Mouse (Mus musculus) forebrain, embryonic 11.5 days (tissue): ENCODE results near the gene Alyref. TPM values are rescaled to one million over a fixed set of nuclear protein-coding genes. Genes with fewer than 3 reads are reported as not detected.
"Not testable (repeated sequence)": the region's sequence is repeated elsewhere in the genome, so short reads cannot be mapped to it uniquely, and the experiment has no call there.

Experiments
- ATAC-seq: fragments of 200-750 bp; cut with Nextera tagmentation; replicated peaks from 2 replicates; pipeline ENCODE4 v1.8.0; 2017; ENCODE audit warnings: moderate TSS enrichment; ENCODE audit not compliant: low FRiP score
- DNase-seq: peaks from one replicate; pipeline ENCODE4 v3.0.0-alpha.2; 2017; ENCODE audit warnings: low spot score
- H3K27ac ChIP-seq: fragments of 300-500 bp; sonication (generic); 2 replicates; pipeline ENCODE4 v1.5.1; 2014; ENCODE audit warnings: low read depth, low read length
- H3K27me3 ChIP-seq: fragments of 300-500 bp; sonication (generic); 2 replicates; pipeline ENCODE4 v1.6.1; 2014; ENCODE audit warnings: mild to moderate bottlenecking, low read length, mixed read lengths; ENCODE audit not compliant: control insufficient read depth, insufficient read depth
- H3K36me3 ChIP-seq: fragments of 300-500 bp; sonication (generic); 2 replicates; pipeline ENCODE4 v1.6.1; 2014; ENCODE audit warnings: mild to moderate bottlenecking, low read length, moderate library complexity, mixed read lengths; ENCODE audit not compliant: control insufficient read depth, insufficient read depth
- H3K4me1 ChIP-seq: fragments of 300-500 bp; sonication (generic); replicated peaks from 2 replicates; pipeline ENCODE4 v1.6.1; 2014; ENCODE audit warnings: low read length, mixed read lengths; ENCODE audit not compliant: control insufficient read depth, insufficient read depth
- H3K4me2 ChIP-seq: fragments of 300-500 bp; sonication (generic); 2 replicates; pipeline ENCODE4 v1.6.1; 2014; ENCODE audit warnings: low read depth, mild to moderate bottlenecking, low read length, moderate library complexity, mixed read lengths; ENCODE audit not compliant: severe bottlenecking
- H3K4me3 ChIP-seq: fragments of 300-500 bp; sonication (generic); 2 replicates; pipeline ENCODE4 v1.5.1; 2014; ENCODE audit warnings: low read depth, low read length
- H3K9ac ChIP-seq: fragments of 300-500 bp; sonication (generic); 2 replicates; pipeline ENCODE4 v1.6.1; 2014; ENCODE audit warnings: low read length
- H3K9me3 ChIP-seq: fragments of 300-500 bp; sonication (generic); 2 replicates; pipeline ENCODE4 v1.6.1; 2016; ENCODE audit warnings: low read length, mixed read lengths; ENCODE audit not compliant: control insufficient read depth
- WGBS: fragments of 180-500 bp; shearing (Covaris S2); extraction: QIAGEN DNeasy Blood & Tissue Kit; methylation state at CpG from one replicate; pipeline ENCODE4 v1.1.7; 2014; 5-methylcytosine and 5-hydroxymethylcytosine counted together
- polyA plus RNA-seq: library from polyadenylated mRNA; unstranded; fragments of >200 nt; fragmentation: Nextera tagmentation; extraction: Ambion mirVana; gene quantifications from 2 replicates; pipeline ENCODE4 v1.2.1, GENCODE M21; 2014

Gene Alyref
- polyA plus RNA-seq, 1 experiment from 2014 or later: 808 TPM

DNA sequence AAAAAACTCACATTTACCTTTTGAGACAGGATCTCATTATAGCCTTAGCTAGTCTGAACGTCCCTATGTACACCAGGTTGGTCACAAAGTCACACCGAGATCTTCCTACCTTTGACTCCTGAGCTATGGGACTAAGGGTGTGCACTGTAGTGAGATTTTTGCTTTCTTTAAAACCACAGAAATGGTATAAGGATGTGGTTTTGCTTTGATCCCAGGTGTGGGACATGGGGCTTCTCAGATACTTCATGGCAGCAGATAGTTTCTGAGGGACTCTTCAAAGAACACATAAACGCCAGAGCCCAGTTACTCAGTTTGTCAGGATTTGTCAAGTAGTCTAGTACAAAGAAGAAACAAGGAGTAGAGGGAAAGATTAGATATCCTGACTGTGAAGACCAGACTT is 2.6 kb upstream of the Alyref start:
- Histone ChIP-seq H3K4me3 (no peak overlapping the region), H3K4me1 (peaks cover 12% of the 10 kb centered on the region; the same call in 1 of the 2 replicates), H3K27ac (no peak overlapping the region), H3K4me2 (no peak overlapping the region), H3K9me3 (no peaks in the 10 kb centered on the region), H3K36me3 (peaks cover 15% of the 10 kb centered on the region; the same call in 1 of the 2 replicates), H3K9ac (no peak overlapping the region), H3K27me3 (no peaks in the 10 kb centered on the region)
- WGBS: 98% methylated on average over 3 of the region's 3 CpGs
- ATAC-seq (no peak), DNase-seq (no peak)

DNA sequence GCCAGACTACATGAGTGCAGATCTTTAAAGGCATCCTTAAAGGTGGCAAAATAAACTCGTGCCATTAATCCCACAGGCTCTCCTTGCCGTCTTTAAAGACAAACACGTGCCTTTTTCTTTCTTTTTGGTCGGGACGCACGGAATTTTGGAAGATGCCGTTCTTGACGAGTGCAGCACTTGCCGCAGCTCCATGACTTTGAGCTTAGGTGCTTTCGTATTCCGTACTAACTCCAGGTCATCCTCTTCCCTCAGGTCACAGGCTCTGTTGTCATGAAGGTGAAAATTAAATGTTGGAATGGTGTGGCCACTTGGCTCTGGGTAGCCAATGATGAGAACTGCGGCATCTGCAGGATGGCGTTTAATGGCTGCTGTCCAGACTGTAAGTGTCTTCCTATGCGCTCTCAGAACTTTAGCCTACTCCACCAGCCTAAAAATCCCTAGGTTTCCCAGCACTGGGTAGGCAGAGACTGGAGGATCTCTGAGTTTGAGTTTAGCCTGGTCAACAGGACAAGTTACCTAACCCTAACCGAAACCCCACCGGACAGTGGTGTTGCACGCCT is 905 bp upstream of the Alyref start:
- Histone ChIP-seq H3K27ac (peak overlapping the region; percentile 71; the same call in 1 of the 2 replicates), H3K9me3 (no peaks in the 10 kb centered on the region), H3K36me3 (peaks cover 22% of the 10 kb centered on the region; the same call in 1 of the 2 replicates), H3K4me1 (peaks cover 12% of the 10 kb centered on the region; the same call in 1 of the 2 replicates), H3K9ac (peak overlapping the region; percentile 75), H3K27me3 (no peaks in the 10 kb centered on the region), H3K4me3 (peak overlapping the region; percentile 100), H3K4me2 (peak overlapping the region; percentile 99)
- no peak for DNase-seq
- ATAC-seq: 0 out of 2 replicates have a peak, but pooled peaks have one; percentile 14
- WGBS: 53% methylated on average over 17 of the region's 17 CpGs

DNA sequence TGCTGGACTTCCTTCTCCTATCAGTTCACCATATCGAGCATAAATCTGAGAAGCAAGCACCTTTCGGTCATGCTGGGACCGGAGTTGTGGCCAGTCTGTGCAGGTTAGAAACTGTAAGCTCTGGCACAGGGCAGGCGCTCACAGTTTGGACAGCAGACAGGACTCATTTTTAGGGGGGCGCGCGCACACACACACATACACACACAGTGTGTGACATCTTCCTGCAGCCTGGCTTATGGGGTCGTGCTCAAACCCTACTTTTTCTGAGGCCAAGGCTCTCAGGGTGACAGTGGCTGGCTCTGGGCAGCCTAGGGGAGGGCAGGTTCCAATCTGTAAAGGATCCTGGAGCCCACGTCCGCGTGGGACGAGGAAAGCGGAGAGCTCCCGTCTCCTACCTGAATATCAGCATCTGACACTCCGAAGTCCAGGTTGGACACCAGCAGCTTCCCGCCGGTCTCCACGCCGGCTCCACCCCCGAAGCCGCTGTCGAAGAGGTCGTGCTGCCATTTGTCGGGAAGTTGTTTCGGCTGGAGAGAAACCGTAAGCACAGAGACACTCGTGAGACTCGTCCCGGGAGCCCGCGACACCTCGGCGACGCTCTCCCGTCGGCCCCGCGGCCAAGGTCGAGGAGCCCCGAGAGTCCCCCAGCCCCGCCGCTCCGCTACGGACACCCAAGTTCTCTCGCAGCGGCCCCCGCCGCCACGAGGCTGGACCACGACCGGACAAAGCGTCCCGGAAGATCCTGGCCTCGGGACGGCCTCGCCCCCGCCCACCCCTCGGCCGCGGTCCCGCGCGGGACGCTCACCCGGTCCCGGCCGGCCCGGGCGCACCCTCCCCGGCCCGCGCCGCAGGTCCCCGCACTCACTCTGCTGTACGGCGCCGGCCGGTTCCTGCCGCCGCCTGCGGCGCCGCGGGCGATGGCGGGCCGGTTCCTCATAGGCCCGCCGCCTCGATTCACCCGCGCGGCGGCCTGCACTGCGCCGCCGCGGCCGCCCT is 627 bp downstream of the Alyref start:
- peak overlapping the region; percentile 74 for H3K27ac ChIP-seq
- DNase-seq: peak; percentile 67
- H3K4me3 ChIP-seq: peak overlapping the region; percentile 100
- H3K9ac ChIP-seq: peak overlapping the region; percentile 98
- H3K9me3 ChIP-seq: no peaks in the 10 kb centered on the region
- no peaks in the 10 kb centered on the region for H3K27me3 ChIP-seq
- no peak; the same call in 1 of the 2 replicates for ATAC-seq
- H3K4me1 ChIP-seq: peaks cover 12% of the 10 kb centered on the region; the same call in 1 of the 2 replicates
- peak overlapping the region; percentile 99 for H3K4me2 ChIP-seq
- WGBS: 5% methylated on average over 93 of the region's 99 CpGs
- peaks cover 31% of the 10 kb centered on the region for H3K36me3 ChIP-seq

DNA sequence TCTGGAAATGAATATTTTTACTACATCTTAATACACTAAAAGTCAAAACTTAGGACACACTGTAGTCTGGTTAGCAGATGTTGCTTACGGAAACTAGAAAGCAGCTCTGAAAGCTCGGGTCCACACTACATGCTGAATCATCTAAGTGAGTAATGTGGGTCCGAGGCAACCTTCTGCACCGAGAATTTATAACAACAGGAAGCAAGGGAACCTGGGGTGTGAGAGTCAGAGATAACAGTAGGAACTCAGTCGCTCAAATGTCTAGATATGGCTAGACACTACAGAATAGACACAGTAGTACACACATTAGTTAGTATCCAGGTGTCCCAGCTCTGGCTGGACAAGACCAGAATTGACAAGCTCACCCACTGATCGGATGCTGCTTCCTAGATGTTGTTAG is 9.6 kb downstream of the Alyref start:
- H3K4me2 ChIP-seq: no peak overlapping the region
- DNase-seq: no peak
- peaks cover 38% of the 10 kb centered on the region for H3K36me3 ChIP-seq
- H3K27me3 ChIP-seq: no peaks in the 10 kb centered on the region
- no peak overlapping the region for H3K9ac ChIP-seq
- no peak overlapping the region for H3K27ac ChIP-seq
- WGBS: 91% methylated on average over 6 of the region's 6 CpGs
- ATAC-seq: no peak
- no peaks in the 10 kb centered on the region for H3K4me1 ChIP-seq
- no peak overlapping the region for H3K4me3 ChIP-seq
- H3K9me3 ChIP-seq: peaks cover 3% of the 10 kb centered on the region; the same call in 1 of the 2 replicates

DNA sequence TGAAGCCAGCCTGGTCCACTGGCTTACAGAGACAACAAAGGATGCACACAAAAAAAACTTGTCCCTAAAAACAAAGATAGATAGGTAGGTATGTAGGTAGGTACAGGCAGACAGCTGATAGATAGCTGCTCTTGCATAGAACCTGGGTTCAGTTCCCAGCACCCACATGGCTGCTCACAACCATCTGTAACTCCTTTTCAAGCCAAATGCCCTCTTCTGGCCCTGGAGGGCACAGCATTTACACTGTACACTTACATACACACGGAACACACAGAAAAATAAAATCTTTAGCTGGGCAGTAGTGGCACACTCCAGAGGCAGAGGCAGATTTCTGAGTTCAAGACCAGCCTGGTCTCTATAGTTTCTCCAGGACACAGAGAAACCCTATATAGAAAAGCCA is 14.2 kb downstream of the Alyref start:
- H3K4me2 ChIP-seq: no peak overlapping the region
- WGBS: 94% methylated on average over 1 of the region's 1 CpGs
- H3K9ac ChIP-seq: no peak overlapping the region
- H3K4me1 ChIP-seq: peaks cover 10% of the 10 kb centered on the region
- no peaks in the 10 kb centered on the region for H3K27me3 ChIP-seq
- no peak overlapping the region for H3K27ac ChIP-seq
- DNase-seq (no peak), ATAC-seq (no peak)
- H3K4me3 ChIP-seq: no peak overlapping the region
- H3K36me3 ChIP-seq: peaks cover 29% of the 10 kb centered on the region
- peaks cover 3% of the 10 kb centered on the region; the same call in 1 of the 2 replicates for H3K9me3 ChIP-seq

DNA sequence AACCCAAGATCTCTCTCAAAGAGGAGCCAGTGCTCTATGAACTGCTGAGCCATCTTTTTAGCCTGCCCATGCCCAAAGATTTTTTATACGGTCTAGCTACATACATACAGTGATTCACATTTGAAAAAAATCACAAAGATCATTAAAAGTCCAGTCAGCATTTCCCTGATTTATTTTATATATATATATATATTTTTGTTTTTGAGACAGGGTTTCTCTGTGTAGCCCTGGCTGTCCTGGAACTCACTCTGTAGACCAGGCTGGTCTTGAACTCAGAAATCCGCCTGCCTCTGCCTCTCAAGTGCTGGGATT is 15.2 kb downstream of the Alyref start:
- H3K27ac ChIP-seq, H3K9ac ChIP-seq, ATAC-seq, H3K4me2 ChIP-seq, H3K4me3 ChIP-seq, H3K27me3 ChIP-seq, H3K9me3 ChIP-seq, DNase-seq: not testable (repeated sequence)
- Histone ChIP-seq H3K4me1 (peaks cover 10% of the 10 kb centered on the region), H3K36me3 (peaks cover 30% of the 10 kb centered on the region)
- 81% methylated on average over 2 of the region's 2 CpGs for WGBS

DNA sequence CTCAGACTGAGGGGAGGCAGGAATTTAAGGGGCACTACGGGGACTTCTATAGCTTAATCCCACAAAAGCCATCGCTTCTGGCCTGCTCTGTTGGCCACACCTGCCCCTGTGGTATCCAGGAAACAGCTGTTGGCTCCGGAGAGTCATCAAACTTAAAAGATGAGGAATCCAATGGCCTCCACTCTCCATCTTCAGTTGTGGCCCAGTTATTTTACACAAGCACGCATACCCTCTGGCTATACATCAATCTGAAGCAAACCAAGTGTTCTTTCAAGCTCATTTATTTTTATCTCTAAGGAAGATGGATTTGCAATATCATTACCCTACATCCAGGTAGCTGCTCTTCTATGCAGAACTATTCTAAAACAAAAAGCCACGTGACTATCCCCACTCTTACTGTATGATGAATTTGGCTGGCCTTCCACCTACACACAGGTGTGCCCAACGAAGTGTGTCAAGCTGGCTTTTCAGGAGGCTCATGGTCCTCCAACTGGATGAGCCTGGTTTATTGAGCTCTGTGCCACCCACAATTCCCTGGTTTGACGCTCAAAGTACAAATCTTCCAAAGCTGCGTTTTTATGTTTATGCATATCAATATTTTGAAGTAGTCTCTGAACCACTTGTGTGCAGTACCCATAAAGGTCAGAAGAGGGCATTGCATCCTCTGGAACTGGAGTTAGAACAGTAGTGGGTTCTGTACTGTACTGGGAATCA is 15.7 kb downstream of the Alyref start:
- peak overlapping the region; percentile 80 for H3K9ac ChIP-seq
- WGBS: 76% methylated on average over 8 of the region's 8 CpGs
- peak overlapping the region; percentile 97 for H3K4me3 ChIP-seq
- ATAC-seq (no peak), DNase-seq (no peak)
- H3K27me3 ChIP-seq: no peaks in the 10 kb centered on the region
- peaks cover 3% of the 10 kb centered on the region; the same call in 1 of the 2 replicates for H3K9me3 ChIP-seq
- H3K4me1 ChIP-seq: peaks cover 10% of the 10 kb centered on the region
- peak overlapping the region; percentile 84 for H3K27ac ChIP-seq
- peak overlapping the region; percentile 87 for H3K4me2 ChIP-seq
- peaks cover 28% of the 10 kb centered on the region for H3K36me3 ChIP-seq
